Mouse (Mus musculus) erythroblast, embryonic 14.5 days (primary cell): ENCODE data around the gene Smug1.

ENCODE experiments used
- GATA1 ChIP-seq: IDR thresholded peaks from 2 replicates; pipeline ENCODE4 v1.6.1; 2012; ENCODE audit warnings: low read length, inconsistent platforms, mixed read lengths
- TAL1 ChIP-seq: IDR thresholded peaks from 3 replicates; pipeline ENCODE4 v1.6.1; 2012; ENCODE audit warnings: low read length, inconsistent platforms, mixed read lengths

DNA sequence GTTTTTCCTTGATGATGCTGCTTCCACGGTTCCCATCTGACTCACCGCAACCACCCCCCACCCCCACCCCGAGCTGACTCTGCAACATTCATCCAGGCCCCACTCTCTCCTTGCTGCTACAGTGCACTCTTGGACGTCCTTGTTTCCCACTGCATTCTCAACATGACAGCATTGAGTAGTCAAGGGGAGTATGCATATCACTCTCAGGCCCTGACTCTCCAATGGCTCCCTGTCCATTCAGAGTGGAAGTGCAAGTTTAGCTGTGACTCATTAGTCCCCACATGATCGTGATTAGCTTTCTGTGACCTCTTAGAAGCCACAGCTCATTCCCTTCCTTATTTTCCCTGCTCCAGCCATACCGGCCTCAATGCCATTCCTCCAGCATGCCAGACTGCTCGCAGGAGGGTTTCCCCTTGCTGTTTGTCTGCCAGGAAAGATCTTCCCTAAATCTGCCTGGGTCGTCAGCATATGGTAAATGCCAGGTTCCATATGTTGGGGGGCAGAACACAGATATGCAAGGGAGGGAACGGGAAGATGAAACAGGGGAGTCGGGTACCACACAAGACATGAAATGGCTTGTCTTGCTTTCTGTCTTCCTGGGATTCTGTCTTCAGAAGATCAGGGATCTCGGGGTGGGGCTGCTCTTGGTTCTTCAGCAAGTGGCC lies 21.1 kb downstream of the Smug1 start:
- TF ChIP-seq TAL1, result no peak
- TF ChIP-seq GATA1, result no peak
